Mouse (Mus musculus) testis, adult 10 weeks (tissue): ENCODE measurements around the gene Ip6k1. TPM values are rescaled to one million over a fixed set of nuclear protein-coding genes. Genes with fewer than 3 reads are reported as not detected.

ENCODE experiments used
- polyA plus RNA-seq: library from polyadenylated mRNA; stranded (reverse); fragments of 350-450 nt; fragmentation: Illumina TruSeq; extraction: RNeasy Lipid Tissue Mini Kit (QIAGEN cat#74804); gene quantifications from one replicate; pipeline ENCODE4 v1.2.3, GENCODE M21; 2014; ENCODE audit warnings: low read depth, low replicate concordance

Ip6k1 gene
- polyA plus RNA-seq = 76.6 TPM

GRCm38 (mm10) chr9:108001922-108002770 is at the start of gene Ip6k1:
TSS of gene Ip6k1 (plus strand) at chr9:108002501.

GRCm38 (mm10) chr9:107975399-107976386 is 26.6 kb upstream of the Ip6k1 start, which contains the start of gene Uba7:
TSS of gene Uba7 (plus strand) at chr9:107975505.

GRCm38 (mm10) chr9:107982681-107983346 is 19.5 kb upstream of the Ip6k1 start, which contains the start of gene Gm20661:
TSS of gene Gm20661 (plus strand) at chr9:107983058.

GRCm38 (mm10) chr9:107985131-107986119 is 16.9 kb upstream of the Ip6k1 start, which contains the start of gene Inka1:
TSS of gene Inka1 (minus strand) at chr9:107985879.

GRCm38 (mm10) chr9:107992197-107992596 is 10.1 kb upstream of the Ip6k1 start, which contains the start of gene Cdhr4:
TSS of gene Cdhr4 (plus strand) at chr9:107992497.

GRCm38 (mm10) chr9:107996049-107996448 is 6.3 kb upstream of the Ip6k1 start, which contains the start of gene Gm20662:
TSS of gene Gm20662 (plus strand) at chr9:107996349.

GRCm38 (mm10) chr9:108049016-108049455 is 46.7 kb downstream of the Ip6k1 start, which contains the start of gene Gmppb:
TSS of gene Gmppb (plus strand) at chr9:108049242.

GRCm38 (mm10) chr9:108052885-108053664 is 50.8 kb downstream of the Ip6k1 start, which contains the start of gene Amigo3:
TSS of gene Amigo3 (plus strand) at chr9:108053159.

GRCm38 (mm10) chr9:108080168-108080567 is 77.9 kb downstream of the Ip6k1 start, which contains the start of gene Mst1:
TSS of gene Mst1 (plus strand) at chr9:108080436.

GRCm38 (mm10) chr9:108082988-108083431 is 80.7 kb downstream of the Ip6k1 start, which contains the start of gene Rnf123:
TSS of gene Rnf123 (minus strand) at chr9:108083346.

GRCm38 (mm10) chr9:108094184-108094941 is 92.1 kb downstream of the Ip6k1 start, which contains the start of gene Apeh:
TSS of gene Apeh (minus strand) at chr9:108094606.

Other genes starting within 250 kb of the Ip6k1 start
- 163 TPM for gene Rbm5, start 231.5 kb upstream of the Ip6k1 start, polyA plus RNA-seq
- 130 TPM for gene Rbm6, start 129.3 kb upstream of the Ip6k1 start, polyA plus RNA-seq
- gene Mon1a, start 114.3 kb upstream of the Ip6k1 start, polyA plus RNA-seq = not detected
- 0.08 TPM for gene Mst1r, start 95.6 kb upstream of the Ip6k1 start, polyA plus RNA-seq
- gene Actl11, start 74.0 kb upstream of the Ip6k1 start, polyA plus RNA-seq = 69.0 TPM
- 0.48 TPM for gene Camkv, start 66.8 kb upstream of the Ip6k1 start, polyA plus RNA-seq
- 2.3 TPM for gene Traip, start 52.4 kb upstream of the Ip6k1 start, polyA plus RNA-seq
- not detected for gene Uba7, start 27.0 kb upstream of the Ip6k1 start, polyA plus RNA-seq
- not detected for gene Gm20661, start 19.4 kb upstream of the Ip6k1 start, polyA plus RNA-seq
- gene Inka1, start 16.6 kb upstream of the Ip6k1 start, polyA plus RNA-seq = not detected
- gene Cdhr4, start 10.0 kb upstream of the Ip6k1 start, polyA plus RNA-seq = 65.6 TPM
- gene Gm20662, start 6.2 kb upstream of the Ip6k1 start, polyA plus RNA-seq = 18.1 TPM
- gene Gmppb, start 46.7 kb downstream of the Ip6k1 start, polyA plus RNA-seq = 1.0 TPM
- gene Amigo3, start 50.7 kb downstream of the Ip6k1 start, polyA plus RNA-seq = 0.10 TPM
- gene Mst1, start 77.9 kb downstream of the Ip6k1 start, polyA plus RNA-seq = not detected
- gene Rnf123, start 80.8 kb downstream of the Ip6k1 start, polyA plus RNA-seq = 1.8 TPM
- gene Apeh, start 92.1 kb downstream of the Ip6k1 start, polyA plus RNA-seq = 6.3 TPM
- 0.27 TPM for gene Bsn, start 187.9 kb downstream of the Ip6k1 start, polyA plus RNA-seq